Mouse (Mus musculus) MEL (cell line): ENCODE measurements at regions not wholly inside any gene's neighbourhood (a gene's known extent, or its start where the extent isn't known, plus 50 kb on each side); places are given as distances from the start of the nearest gene placed in this dataset.

Source experiments
- DNase-seq: peaks from one replicate; pipeline ENCODE4 v3.0.0; 2011; ENCODE audit warnings: low read depth, low spot score
- H3K27ac ChIP-seq: 2 replicates; pipeline ENCODE4 v1.5.1; 2012; ENCODE audit warnings: low read depth, mild to moderate bottlenecking, control low read depth, low read length, moderate library complexity; ENCODE audit not compliant: control insufficient read depth
- H3K27me3 ChIP-seq, 2 experiments: fragments of 150-350 bp in 1 of 2; sonication (generic) in 1 of 2; 2 replicates each; pipeline ENCODE4 v1.6.1; 2012; ENCODE audit warnings: low read length in 2 of 2, mild to moderate bottlenecking in 2 of 2, improper control_type of control experiment in 1 of 2, moderate library complexity in 1 of 2; ENCODE audit not compliant: insufficient read depth in 2 of 2, control insufficient read depth in 1 of 2
- H3K36me3 ChIP-seq, 2 experiments: 2 replicates each; pipeline ENCODE4 v1.6.1; 2012 to 2014; ENCODE audit warnings: low read length in 2 of 2, improper control_type of control experiment in 1 of 2, inconsistent platforms in 1 of 2, mild to moderate bottlenecking in 1 of 2; ENCODE audit not compliant: insufficient read depth in 2 of 2, control insufficient read depth in 1 of 2
- H3K4me1 ChIP-seq, 2 experiments: fragments of 150-350 bp in 1 of 2; sonication (generic) in 1 of 2; 2 replicates each; pipeline ENCODE4 v1.6.1; 2012; ENCODE audit warnings: low read length in 2 of 2, improper control_type of control experiment in 1 of 2, mild to moderate bottlenecking in 1 of 2; ENCODE audit not compliant: insufficient read depth in 2 of 2, control insufficient read depth in 1 of 2
- H3K4me3 ChIP-seq, 2 experiments: fragments of 150-350 bp in 1 of 2; sonication (generic) in 1 of 2; 2 replicates each; pipeline ENCODE4 v1.5.1; 2012; ENCODE audit warnings: low read depth in 2 of 2, low read length in 2 of 2, mild to moderate bottlenecking in 2 of 2, moderate library complexity in 2 of 2, control low read depth in 1 of 2, improper control_type of control experiment in 1 of 2; ENCODE audit not compliant: control insufficient read depth in 1 of 2, insufficient read depth in 1 of 2
- H3K79me2 ChIP-seq: 2 replicates; pipeline ENCODE4 v1.6.1; 2012; ENCODE audit warnings: mild to moderate bottlenecking, low read length, moderate library complexity; ENCODE audit not compliant: control insufficient read depth, poor library complexity, insufficient read depth
- H3K9ac ChIP-seq: 2 replicates; pipeline ENCODE4 v1.6.1; 2012; ENCODE audit warnings: low read depth, mild to moderate bottlenecking, control low read depth, low read length, moderate library complexity; ENCODE audit not compliant: control insufficient read depth, poor library complexity, severe bottlenecking
- H3K9me3 ChIP-seq: fragments of 150-350 bp; sonication (generic); replicated peaks from 2 replicates; pipeline ENCODE4 v1.6.1; 2012; ENCODE audit warnings: mild to moderate bottlenecking, low read length, improper control_type of control experiment, moderate library complexity; ENCODE audit not compliant: insufficient read depth
- CTCF ChIP-seq, 3 experiments: IDR thresholded peaks in 2 of 3; conservative IDR thresholded peaks in 1 of 3; 2 replicates each; pipeline ENCODE4 v1.5.1; 2011 to 2012; ENCODE audit warnings: low read length in 3 of 3, low read depth in 2 of 3, mild to moderate bottlenecking in 2 of 3, improper control_type of control experiment in 1 of 3, inconsistent platforms in 1 of 3, mixed read lengths in 1 of 3, moderate library complexity in 1 of 3; ENCODE audit not compliant: control insufficient read depth in 1 of 3, insufficient read depth in 1 of 3, poor library complexity in 1 of 3, severe bottlenecking in 1 of 3
- ETS1 ChIP-seq: IDR thresholded peaks from 2 replicates; pipeline ENCODE4 v1.6.1; 2012; ENCODE audit warnings: low read depth, mild to moderate bottlenecking, inconsistent platforms, low read length, improper control_type of control experiment, moderate library complexity
- MAZ ChIP-seq: IDR thresholded peaks from 2 replicates; pipeline ENCODE4 v1.6.1; 2012; ENCODE audit warnings: low read depth, mild to moderate bottlenecking, inconsistent platforms, low read length, improper control_type of control experiment
- RAD21 ChIP-seq: IDR thresholded peaks from 2 replicates; pipeline ENCODE4 v1.6.1; 2011; ENCODE audit warnings: mild to moderate bottlenecking, low read depth, low read length, improper control_type of control experiment
- USF2 ChIP-seq, 2 experiments: IDR thresholded peaks; 2 replicates each; pipeline ENCODE4 v1.6.1; 2011 to 2012; ENCODE audit warnings: improper control_type of control experiment in 2 of 2, low read length in 2 of 2, borderline replicate concordance in 1 of 2, inconsistent platforms in 1 of 2, low read depth in 1 of 2, mild to moderate bottlenecking in 1 of 2; ENCODE audit not compliant: insufficient read depth in 1 of 2
- ZC3H11A ChIP-seq: IDR thresholded peaks from 2 replicates; pipeline ENCODE4 v1.6.1; 2012; ENCODE audit warnings: low read depth, mild to moderate bottlenecking, inconsistent platforms, low read length, improper control_type of control experiment

DNA sequence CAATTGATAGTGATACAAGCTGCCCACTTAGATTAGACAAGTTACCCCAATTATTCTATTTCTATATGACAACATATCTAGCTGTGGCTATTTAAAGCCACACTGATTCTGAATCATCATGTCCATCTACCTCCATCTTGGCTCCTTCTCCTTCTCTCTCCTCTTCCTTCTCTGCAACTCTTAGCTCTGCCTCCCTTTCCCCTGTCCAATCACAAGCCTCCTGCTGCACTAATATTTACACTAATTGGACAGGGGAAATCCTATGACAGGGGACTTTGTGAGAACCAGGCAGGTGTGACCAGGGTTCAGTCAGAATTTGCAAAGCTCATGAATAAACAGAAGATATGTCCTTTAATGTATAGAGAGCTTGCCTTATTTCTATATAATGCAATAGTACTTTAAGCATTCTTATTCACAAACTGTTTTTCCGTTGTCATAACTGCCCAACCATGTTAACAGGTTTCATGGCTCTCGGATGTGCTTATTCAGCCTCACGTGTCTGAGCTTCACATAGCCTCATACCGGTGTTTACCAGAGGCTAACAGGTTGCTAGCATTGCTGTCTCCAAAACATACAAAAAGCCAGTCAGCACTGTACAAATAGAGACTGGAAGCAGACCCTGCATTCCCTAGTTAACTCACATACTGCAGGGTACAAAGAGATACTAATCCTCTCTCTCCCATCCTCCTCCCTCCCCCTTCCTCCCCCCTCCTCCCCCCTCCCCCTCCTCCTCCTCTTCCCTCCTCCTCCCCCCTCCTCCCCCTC lies 50.2 kb upstream of the Nemp2 start:
- Histone ChIP-seq H3K4me3 (no peak overlapping the region), H3K27me3 (no peaks in the 10 kb centered on the region), H3K27ac (no peak overlapping the region), H3K36me3 (peaks cover 0 to 22% of the 10 kb centered on the region in 2 experiments; a peak in 2 of 4 replicates), H3K4me1 (peaks cover 0 to 18% of the 10 kb centered on the region in 2 experiments; a peak in 3 of 4 replicates), H3K9me3 (no peaks in the 10 kb centered on the region), H3K9ac (no peak overlapping the region), H3K79me2 (no peaks in the 10 kb centered on the region)
- TF ChIP-seq RAD21 (no peak), ETS1 (no peak), USF2 (IDR thresholded peaks at IDR 0.05; ENCODE audit: borderline replicate concordance in 1 of 2, insufficient read depth in 1 of 2, low read depth in 1 of 2, low read length in 2 of 2) (no peak), ZC3H11A (no peak), MAZ (no peak), CTCF (IDR thresholded peaks at IDR 0.05 in 2 of 3, conservative IDR thresholded peaks at IDR 0.05 in 1 of 3; ENCODE audit: control insufficient read depth in 1 of 3, insufficient read depth in 1 of 3, low read depth in 2 of 3, low read length in 3 of 3, poor library complexity in 1 of 3, severe bottlenecking in 1 of 3) (no peak)
- DNase-seq, result peak; percentile 32
